In genomic region chr12:83392011-83392410, GRCm38 (mm10) we compare ENCODE assay signal across 17 mouse cellular contexts.
"Had no signal": no experiment of that assay in that cellular context is flagged by ENCODE, and none has a peak within 500 bp of the region (broad histone marks: within the 10 kb centered on the region; RNA-seq: fewer than 3 reads in every experiment).

No protein-coding gene starts in this region.

- H3K9ac ChIP-seq: lung, embryonic 14.5 days; midbrain, embryonic 12.5 days; neural tube, embryonic 13.5 days; neural tube, embryonic 15.5 days had no signal

- DNase-seq: lung, adult 18-20 months; lung, embryonic 14.5 days; lung, postnatal 10 days; lung, postnatal 4 days; midbrain, embryonic 14.5 days; right cerebral cortex, adult 18-20 months; right cerebral cortex, postnatal 25 days; right cerebral cortex, postnatal 4 days; spleen, adult 18-20 months; thymus, adult 18-20 months; thymus, postnatal 14 days; thymus, postnatal 36 days had no signal

- H3K4me3 ChIP-seq: midbrain, embryonic 12.5 days; myocyte; neural tube, embryonic 13.5 days; neural tube, embryonic 15.5 days had no signal

- H3K4me1 ChIP-seq: midbrain, embryonic 12.5 days had no signal

- H3K4me2 ChIP-seq: lung, embryonic 14.5 days; midbrain, embryonic 12.5 days; neural tube, embryonic 13.5 days; neural tube, embryonic 15.5 days had no signal

- H3K27ac ChIP-seq: midbrain, embryonic 12.5 days; neural tube, embryonic 13.5 days; neural tube, embryonic 15.5 days had no signal

- H3K27me3 ChIP-seq: midbrain, embryonic 12.5 days; neural tube, embryonic 13.5 days; neural tube, embryonic 15.5 days had no signal

- H3K36me3 ChIP-seq: midbrain, embryonic 12.5 days; neural tube, embryonic 13.5 days; neural tube, embryonic 15.5 days had no signal

- H3K9me3 ChIP-seq: neural tube, embryonic 13.5 days; neural tube, embryonic 15.5 days had no signal

- ATAC-seq: midbrain, embryonic 16.5 days had no signal
